Mouse (Mus musculus) hindlimb bud, embryonic 11.5 days (tissue): ENCODE results near the gene Zfp189.

Experiments
- DNase-seq: peaks from one replicate; pipeline ENCODE4 v3.0.0-alpha.2; 2012; ENCODE audit warnings: low read depth, low spot score; ENCODE audit errors: extremely low spot score

Zfp189 gene

DNA sequence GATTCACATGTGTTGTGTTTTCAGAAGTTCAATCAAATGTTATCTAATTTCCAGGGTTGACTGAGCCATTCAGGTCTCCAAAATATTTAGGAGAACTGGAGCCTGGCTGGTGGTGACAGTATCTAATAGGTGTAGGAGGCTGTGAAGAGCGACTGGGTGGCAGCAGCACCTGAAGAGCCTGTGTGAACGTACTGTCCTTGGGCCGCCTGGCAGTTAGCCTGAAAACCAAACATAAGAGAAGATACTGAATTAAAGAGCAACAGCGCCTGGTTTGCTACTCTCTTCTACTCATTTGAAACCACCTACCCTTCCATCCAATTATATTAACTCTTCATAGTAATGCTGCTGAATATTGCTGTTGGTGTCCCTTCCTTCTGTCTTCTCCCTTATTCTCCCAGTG, 15.7 kb downstream of the Zfp189 start:
- DNase-seq = no peak

DNA sequence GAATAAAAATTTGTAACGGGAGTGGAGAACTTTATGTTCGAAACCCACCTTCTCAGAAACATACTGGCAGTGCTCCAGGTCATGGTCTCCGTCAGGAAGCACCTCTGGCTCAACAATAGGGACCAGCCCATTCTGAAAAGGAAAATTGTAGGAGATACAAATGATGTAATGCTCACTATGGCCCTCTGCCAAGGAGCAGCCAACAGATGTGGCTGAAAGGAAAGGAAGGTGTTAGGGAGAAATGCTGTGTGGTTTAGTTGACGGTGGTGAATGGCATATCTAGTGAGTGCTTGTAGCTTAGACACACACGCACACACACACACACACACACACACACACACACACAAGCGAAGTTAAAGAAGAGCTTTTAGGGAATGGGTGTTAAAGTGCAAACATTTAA, 18.7 kb downstream of the Zfp189 start:
- DNase-seq = no peak

DNA sequence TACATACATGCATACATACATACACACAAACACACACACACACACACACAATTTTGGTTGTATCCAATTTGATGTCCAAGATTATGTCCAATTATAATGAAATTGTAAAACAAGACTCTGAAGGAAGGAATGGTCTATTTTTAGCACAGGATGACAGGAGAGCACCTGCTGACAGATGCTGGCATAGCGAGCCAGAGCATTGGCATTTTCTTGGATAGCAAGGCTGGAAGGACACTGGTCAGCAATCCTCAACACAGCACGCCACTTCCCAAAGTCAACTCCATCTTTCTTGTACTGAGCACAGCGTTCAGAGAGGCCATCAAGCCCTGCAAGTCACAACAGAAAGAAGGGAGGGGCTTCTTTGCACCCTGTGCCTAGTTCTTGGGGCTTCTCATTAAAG, 20.0 kb downstream of the Zfp189 start:
- DNase-seq = no peak

DNA sequence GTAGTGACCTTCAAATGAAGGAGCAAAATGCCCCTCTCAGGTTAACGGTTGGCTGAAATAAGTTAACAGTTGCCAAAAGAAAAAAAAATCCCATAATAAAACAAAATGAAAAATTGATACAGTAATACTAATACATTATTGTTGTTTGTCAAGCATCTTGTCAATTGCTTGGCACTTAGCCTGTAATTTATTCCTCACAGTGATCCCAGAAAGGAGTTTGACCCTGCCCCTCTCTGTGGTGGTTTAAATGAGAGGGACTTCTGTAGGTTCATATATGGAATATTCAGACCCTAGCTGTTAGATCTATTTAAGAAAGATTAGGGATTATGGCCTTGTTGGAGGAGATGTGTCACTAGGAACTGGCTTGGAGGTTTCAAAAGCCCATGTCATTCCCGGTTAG, 25.1 kb downstream of the Zfp189 start:
- DNase-seq = no peak

DNA sequence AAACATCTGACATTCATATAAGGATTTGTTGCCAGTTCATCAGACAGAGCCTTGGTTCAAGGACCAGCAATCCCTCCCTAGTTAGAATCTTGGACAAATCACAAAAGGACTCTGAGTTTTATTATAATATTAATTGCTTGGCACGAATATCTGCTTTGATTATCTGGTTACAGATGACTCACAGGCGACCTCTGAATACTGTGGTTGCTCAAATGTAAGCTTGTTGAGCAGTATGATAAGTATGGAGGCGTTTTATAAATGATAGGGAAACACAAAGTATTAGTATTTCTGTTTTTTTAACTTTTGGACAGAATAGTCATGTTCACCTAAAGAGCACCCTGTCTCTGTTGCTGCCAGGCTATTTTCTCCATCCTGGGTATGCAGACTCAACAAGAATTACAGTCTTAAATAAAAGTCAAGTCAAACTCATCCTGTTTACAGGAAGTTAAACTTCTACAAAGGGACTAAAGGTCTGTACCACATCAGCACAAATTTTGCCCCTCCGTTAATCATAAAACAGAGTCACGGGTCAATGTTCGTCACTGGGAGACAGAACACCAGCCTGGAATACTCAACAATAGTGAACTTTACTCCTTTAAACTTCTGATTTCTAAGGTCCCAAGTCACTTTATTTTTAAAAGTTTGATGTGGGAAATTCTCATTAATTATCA, 26.0 kb downstream of the Zfp189 start:
- no peak for DNase-seq

DNA sequence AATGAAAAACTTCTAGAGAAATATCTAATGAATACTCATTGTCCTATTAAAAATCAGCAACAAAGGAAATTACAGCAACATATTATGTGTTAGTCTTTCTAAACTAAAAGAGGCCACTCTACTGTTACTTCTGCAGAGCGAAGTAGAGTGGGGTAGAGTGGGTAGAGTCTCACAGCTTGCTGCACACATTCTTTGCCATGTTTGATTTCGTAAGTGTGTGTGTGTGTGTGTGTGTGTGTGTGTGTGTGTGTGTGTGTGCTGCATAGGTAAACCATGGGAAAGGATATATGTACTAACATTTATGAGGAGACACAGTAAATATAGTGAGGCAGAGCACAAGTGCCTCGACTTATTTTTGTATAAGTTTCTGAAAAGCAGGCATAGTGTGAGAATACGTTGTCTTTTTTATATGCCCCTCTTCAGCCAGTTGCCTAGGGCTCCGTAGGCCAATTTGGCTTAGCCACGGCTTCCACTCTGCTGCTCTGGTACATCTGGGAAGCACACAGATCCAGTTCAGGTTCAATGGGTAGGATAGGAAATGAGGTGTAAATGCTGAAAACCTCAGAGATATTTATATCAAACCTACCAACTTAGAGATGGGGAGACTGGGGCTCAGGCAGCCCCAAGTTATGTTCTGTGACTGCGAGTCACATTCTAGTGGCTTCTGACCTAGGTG, 26.7 kb downstream of the Zfp189 start:
- no peak for DNase-seq

DNA sequence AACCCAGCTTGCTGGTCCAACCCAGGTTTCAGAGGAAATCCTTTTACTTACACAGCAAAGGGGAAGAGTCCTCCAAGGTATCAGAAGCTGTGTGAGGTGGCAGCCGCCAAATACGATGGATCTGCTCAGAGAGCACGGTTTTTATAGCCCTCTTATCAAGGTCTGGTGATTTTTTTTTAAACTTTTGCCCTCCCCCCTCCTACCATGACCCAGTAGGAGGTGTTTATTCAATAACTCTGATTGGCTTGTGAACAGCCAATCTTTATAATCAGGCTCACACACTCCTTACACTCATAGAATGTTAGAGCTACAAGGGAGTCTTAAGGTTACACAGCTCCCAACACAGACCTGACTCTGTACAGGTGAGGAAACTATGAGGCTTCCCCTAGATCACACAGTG, 28.4 kb downstream of the Zfp189 start, which contains the start of gene Aldob:
Gene Aldob, minus strand, starts transcription at position 164 of the 400 bp plus-strand sequence.
- no peak for DNase-seq

DNA sequence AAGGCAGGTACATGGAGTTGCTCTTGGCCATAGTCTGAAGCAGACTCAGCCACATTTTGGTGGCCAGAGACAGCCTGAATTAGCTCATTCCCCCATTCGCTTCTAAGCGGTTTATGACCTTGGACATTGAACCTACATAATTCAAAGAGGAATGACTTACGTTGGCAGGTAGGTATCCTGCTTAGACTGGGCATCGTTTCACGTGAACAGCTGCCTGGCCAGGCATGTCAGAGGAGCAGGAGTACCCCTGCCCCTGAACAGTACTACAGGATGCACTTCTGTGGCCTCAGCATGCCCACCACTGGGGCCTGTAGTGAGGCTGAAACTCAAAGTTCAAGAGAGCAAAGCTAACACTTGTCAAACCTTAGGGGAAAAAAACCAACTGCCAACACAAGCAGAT, 32.4 kb downstream of the Zfp189 start:
- no peak for DNase-seq

DNA sequence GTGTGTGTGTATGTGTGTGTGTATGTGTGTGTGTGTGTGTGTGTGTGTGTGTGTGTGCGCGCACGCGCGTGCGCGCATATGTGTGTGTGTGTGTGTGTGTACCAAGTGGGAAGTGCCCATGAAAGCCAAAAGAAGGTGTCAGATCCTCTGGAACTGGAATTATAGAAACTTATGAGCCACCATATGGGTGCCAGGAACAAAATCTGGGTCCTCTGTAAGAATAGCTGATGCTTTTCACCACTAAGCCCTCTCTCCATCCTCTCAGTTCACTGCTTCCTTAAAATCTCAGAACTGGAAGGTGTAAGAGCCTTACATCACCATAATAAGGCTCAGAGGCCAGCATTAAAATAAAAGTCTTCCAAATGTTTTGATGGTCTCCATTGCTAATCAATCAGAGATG, 36.4 kb downstream of the Zfp189 start:
- no peak for DNase-seq

DNA sequence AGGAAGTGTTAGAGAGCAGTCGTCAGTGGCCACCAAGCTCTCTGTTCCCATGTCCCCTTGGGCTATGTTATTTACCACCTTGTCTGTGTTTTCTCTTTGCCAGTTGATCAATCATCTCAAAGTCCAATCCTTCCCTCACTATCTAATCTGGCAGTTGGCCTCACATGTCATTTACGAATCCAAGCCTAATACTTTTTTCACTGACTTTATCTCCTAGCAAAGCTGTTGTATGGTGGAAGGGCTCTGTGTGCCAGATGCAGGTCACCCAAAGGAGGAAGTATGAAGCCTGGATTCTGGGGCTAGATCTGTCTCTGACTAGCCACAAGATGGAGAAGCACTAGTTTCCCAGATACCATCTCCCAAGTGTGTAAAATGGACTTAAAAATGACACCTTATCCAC, 37.2 kb downstream of the Zfp189 start:
- DNase-seq = no peak

DNA sequence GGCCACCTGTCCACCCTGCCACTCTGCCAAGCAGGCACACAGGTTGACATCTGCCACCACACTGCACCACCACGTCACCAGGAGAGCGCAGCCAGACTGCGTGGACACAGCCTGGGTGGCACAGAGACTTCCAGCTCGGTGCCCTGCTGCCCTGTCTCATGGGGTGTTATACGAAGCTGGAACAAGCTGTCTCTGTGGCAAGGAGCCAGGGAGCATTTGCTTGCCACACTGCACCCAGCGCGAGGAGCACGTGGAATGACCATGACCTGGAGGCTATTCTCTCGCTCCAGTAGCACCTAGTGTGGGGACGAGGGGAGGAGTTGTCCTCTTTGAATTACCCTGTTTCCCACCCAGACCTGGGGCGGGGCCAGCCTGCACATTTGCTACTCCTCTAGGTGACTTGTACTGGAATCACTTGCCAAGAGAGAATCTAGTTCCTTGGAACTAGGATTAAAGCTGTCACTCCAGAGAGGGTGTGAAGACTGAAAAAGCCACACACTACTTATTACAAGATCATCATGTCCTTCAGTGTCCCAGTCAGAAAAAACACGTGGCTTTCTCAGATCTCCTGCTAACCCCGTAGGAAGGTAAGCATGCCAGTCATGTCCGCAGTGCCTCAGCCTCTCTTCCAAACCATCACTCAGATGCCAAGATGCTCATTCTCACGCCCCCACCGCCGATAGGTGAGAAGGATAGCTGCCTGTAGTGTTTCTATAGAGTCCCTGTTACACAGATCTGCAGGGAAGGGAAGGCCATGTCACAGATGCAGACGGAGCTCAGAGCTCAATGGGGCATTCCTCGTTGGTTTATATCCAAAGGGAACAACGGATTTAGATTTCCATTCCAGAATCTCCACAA, 39.2 kb downstream of the Zfp189 start:
- DNase-seq = no peak

DNA sequence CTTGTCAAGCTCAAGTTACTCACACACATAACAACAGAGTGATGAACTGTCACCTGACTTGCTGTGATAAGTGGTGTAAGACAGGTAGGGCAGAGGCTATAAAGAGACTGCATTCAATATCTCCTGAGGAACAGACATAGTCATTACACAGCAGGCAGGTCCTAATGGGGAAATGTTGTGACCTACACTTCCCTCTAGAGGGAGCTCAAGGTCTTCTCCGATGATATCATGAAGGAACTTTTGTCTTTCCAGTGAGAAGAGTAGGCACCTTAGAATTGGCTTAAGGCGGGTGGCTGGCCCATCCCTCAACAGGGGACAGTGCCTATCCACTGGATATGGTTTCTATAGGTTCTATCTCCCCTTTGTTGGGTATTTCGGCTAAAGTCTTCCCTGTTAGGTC, 46.6 kb downstream of the Zfp189 start:
- peak; percentile 50 for DNase-seq

DNA sequence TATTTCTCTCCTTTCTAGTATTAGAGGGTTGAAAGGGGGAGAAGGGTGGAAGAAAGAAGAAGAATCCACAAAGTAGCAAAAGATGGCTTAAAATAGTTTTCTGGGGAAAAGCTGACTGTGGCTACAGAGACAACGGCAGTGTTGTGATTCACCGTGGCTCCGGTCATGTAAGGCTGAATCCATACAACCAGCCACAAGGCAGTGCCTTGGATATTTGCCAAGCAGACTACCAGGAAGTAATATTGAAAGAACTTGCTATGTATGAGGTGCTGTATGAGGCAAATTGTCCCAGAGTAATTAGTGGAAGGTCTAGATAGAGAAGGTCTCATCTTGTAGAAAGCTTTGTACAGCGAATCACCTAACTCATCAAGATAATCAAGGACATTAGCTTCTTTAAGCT, 51.2 kb downstream of the Zfp189 start:
- no peak for DNase-seq
